Mouse (Mus musculus): ENCODE results near the gene Idh1.

- TF ChIP-seq CTCF (IDR thresholded peaks at IDR 0.05; ENCODE audit: low read depth, low read length) (no peak), POLR2A (IDR thresholded peaks at IDR 0.05; ENCODE audit: extremely low read depth, insufficient read depth, low read length) (no peak)
Measured at GRCm38 (mm10) chr1:65119438-65119837, 66.9 kb downstream of the Idh1 start, which contains the start of gene Gm28845.

All from liver, adult 2 months (tissue).